Mouse (Mus musculus): ENCODE data around the gene Cpb2. TPM values are rescaled to one million over a fixed set of nuclear protein-coding genes. Genes with fewer than 3 reads are reported as not detected.

Gene Cpb2
- polyA plus RNA-seq, 1 experiment from 2014 or later: 0.87 TPM

GRCm38 (mm10) chr14:75307855-75308254, 65.8 kb downstream of the Cpb2 start:
- Histone ChIP-seq H3K9ac (no peak overlapping the region), H3K4me2 (no peak overlapping the region), H3K9me3 (replicated peaks) (no peaks in the 10 kb centered on the region), H3K4me1 (replicated peaks) (no peaks in the 10 kb centered on the region), H3K27me3 (replicated peaks) (no peaks in the 10 kb centered on the region), H3K27ac (ENCODE audit: poor library complexity, severe bottlenecking) (no peak overlapping the region), H3K36me3 (0 out of 2 replicates have a peak, but pooled peaks cover 3% of the 10 kb centered on the region), H3K4me3 (no peak overlapping the region)
- no peak for ATAC-seq (ENCODE audit: insufficient number of reproducible peaks, low FRiP score)

- 72% methylated on average over 5 of the region's 5 CpGs for WGBS
- no peak overlapping the region for H3K4me3 ChIP-seq
- no peak overlapping the region for H3K27ac ChIP-seq (ENCODE audit: poor library complexity, severe bottlenecking)
- no peak overlapping the region for H3K9ac ChIP-seq
- 0 out of 2 replicates have a peak, but pooled peaks cover 4% of the 10 kb centered on the region for H3K36me3 ChIP-seq
- no peaks in the 10 kb centered on the region for H3K9me3 ChIP-seq (replicated peaks)
- H3K27me3 ChIP-seq (replicated peaks): no peaks in the 10 kb centered on the region
- H3K4me2 ChIP-seq: no peak overlapping the region
- no peak for ATAC-seq (ENCODE audit: insufficient number of reproducible peaks, low FRiP score)
- no peaks in the 10 kb centered on the region for H3K4me1 ChIP-seq (replicated peaks)
Measured at GRCm38 (mm10) chr14:75309336-75309992, 67.4 kb downstream of the Cpb2 start.

GRCm38 (mm10) chr14:75314484-75314883, 72.4 kb downstream of the Cpb2 start:
- no peak overlapping the region for H3K27ac ChIP-seq (ENCODE audit: poor library complexity, severe bottlenecking)
- H3K27me3 ChIP-seq (replicated peaks): no peaks in the 10 kb centered on the region
- H3K36me3 ChIP-seq: 0 out of 2 replicates have a peak, but pooled peaks cover 4% of the 10 kb centered on the region
- no peaks in the 10 kb centered on the region for H3K9me3 ChIP-seq (replicated peaks)
- H3K4me3 ChIP-seq: no peak overlapping the region
- no peak overlapping the region for H3K4me2 ChIP-seq
- no peaks in the 10 kb centered on the region for H3K4me1 ChIP-seq (replicated peaks)
- no peak overlapping the region for H3K9ac ChIP-seq
- 90% methylated on average over 2 of the region's 2 CpGs for WGBS
- no peak for ATAC-seq (ENCODE audit: insufficient number of reproducible peaks, low FRiP score)

- H3K4me3 ChIP-seq: no peak overlapping the region
- H3K27me3 ChIP-seq (replicated peaks): no peaks in the 10 kb centered on the region
- WGBS: 83% methylated on average over 2 of the region's 2 CpGs
- H3K27ac ChIP-seq (ENCODE audit: poor library complexity, severe bottlenecking): no peak overlapping the region
- no peak for ATAC-seq (ENCODE audit: insufficient number of reproducible peaks, low FRiP score)
- no peaks in the 10 kb centered on the region for H3K4me1 ChIP-seq (replicated peaks)
- peaks cover 20% of the 10 kb centered on the region for H3K36me3 ChIP-seq
- H3K4me2 ChIP-seq: no peak overlapping the region
- no peak overlapping the region for H3K9ac ChIP-seq
- H3K9me3 ChIP-seq (replicated peaks): no peaks in the 10 kb centered on the region
Measured at GRCm38 (mm10) chr14:75318736-75319135, 76.6 kb downstream of the Cpb2 start.

GRCm38 (mm10) chr14:75320269-75320668, 78.2 kb downstream of the Cpb2 start:
- Histone ChIP-seq H3K27me3 (replicated peaks) (no peaks in the 10 kb centered on the region), H3K36me3 (peaks cover 26% of the 10 kb centered on the region), H3K9me3 (replicated peaks) (no peaks in the 10 kb centered on the region), H3K9ac (no peak overlapping the region), H3K4me1 (replicated peaks) (no peaks in the 10 kb centered on the region), H3K4me2 (no peak overlapping the region), H3K4me3 (no peak overlapping the region), H3K27ac (ENCODE audit: poor library complexity, severe bottlenecking) (no peak overlapping the region)
- 82% methylated on average over 5 of the region's 5 CpGs for WGBS
- no peak for ATAC-seq (ENCODE audit: insufficient number of reproducible peaks, low FRiP score)

- peaks cover 39% of the 10 kb centered on the region for H3K36me3 ChIP-seq
- no peak overlapping the region for H3K4me3 ChIP-seq
- no peaks in the 10 kb centered on the region for H3K9me3 ChIP-seq (replicated peaks)
- no peak for ATAC-seq (ENCODE audit: insufficient number of reproducible peaks, low FRiP score)
- no peak overlapping the region for H3K4me2 ChIP-seq
- 95% methylated on average over 32 of the region's 32 CpGs for WGBS
- no peaks in the 10 kb centered on the region for H3K4me1 ChIP-seq (replicated peaks)
- no peaks in the 10 kb centered on the region for H3K27me3 ChIP-seq (replicated peaks)
- no peak overlapping the region for H3K9ac ChIP-seq
- H3K27ac ChIP-seq (ENCODE audit: poor library complexity, severe bottlenecking): no peak overlapping the region
Measured at GRCm38 (mm10) chr14:75323354-75323753, 81.3 kb downstream of the Cpb2 start.

GRCm38 (mm10) chr14:75328062-75328461, 86.0 kb downstream of the Cpb2 start:
- WGBS: 83% methylated on average over 8 of the region's 8 CpGs
- no peak overlapping the region for H3K4me3 ChIP-seq
- no peaks in the 10 kb centered on the region for H3K27me3 ChIP-seq (replicated peaks)
- no peaks in the 10 kb centered on the region for H3K4me1 ChIP-seq (replicated peaks)
- no peak overlapping the region for H3K9ac ChIP-seq
- ATAC-seq (ENCODE audit: insufficient number of reproducible peaks, low FRiP score): no peak
- no peak overlapping the region for H3K27ac ChIP-seq (ENCODE audit: poor library complexity, severe bottlenecking)
- no peak overlapping the region for H3K4me2 ChIP-seq
- H3K9me3 ChIP-seq (replicated peaks): no peaks in the 10 kb centered on the region
- peaks cover 55% of the 10 kb centered on the region for H3K36me3 ChIP-seq

GRCm38 (mm10) chr14:75330621-75331020, 88.5 kb downstream of the Cpb2 start:
- Histone ChIP-seq H3K4me2 (no peak overlapping the region), H3K4me3 (no peak overlapping the region), H3K4me1 (replicated peaks) (no peaks in the 10 kb centered on the region), H3K9ac (no peak overlapping the region), H3K27ac (ENCODE audit: poor library complexity, severe bottlenecking) (no peak overlapping the region), H3K27me3 (replicated peaks) (no peaks in the 10 kb centered on the region), H3K36me3 (peaks cover 47% of the 10 kb centered on the region), H3K9me3 (replicated peaks) (no peaks in the 10 kb centered on the region)
- 83% methylated on average over 6 of the region's 6 CpGs for WGBS
- ATAC-seq (ENCODE audit: insufficient number of reproducible peaks, low FRiP score): no peak

Small RNA genes lying within 50 kb of the gene (microRNA-seq; reads per million reads assigned to microRNA genes)
- gene Gm44482: not detected

Other genes starting within 250 kb of the Cpb2 start
- gene Rubcnl, start 226.3 kb upstream of the Cpb2 start, polyA plus RNA-seq (2016; fragmentation: Nextera tagmentation; extraction: Ambion mirVana): 1.5 TPM in 2 replicates
- not detected in 2 replicates for gene Lrrc63, start 111.4 kb upstream of the Cpb2 start, polyA plus RNA-seq (2016; fragmentation: Nextera tagmentation; extraction: Ambion mirVana)
- 36.1 and 37.2 TPM in 2 replicates for gene Lcp1, start 111.2 kb upstream of the Cpb2 start, polyA plus RNA-seq (2016; fragmentation: Nextera tagmentation; extraction: Ambion mirVana)
- 22.8 and 24.2 TPM in 2 replicates for gene Zc3h13, start 42.1 kb downstream of the Cpb2 start, polyA plus RNA-seq (2016; fragmentation: Nextera tagmentation; extraction: Ambion mirVana)
- gene Siah3, start 213.7 kb downstream of the Cpb2 start, polyA plus RNA-seq (2016; fragmentation: Nextera tagmentation; extraction: Ambion mirVana): 0.05 TPM in 1 of 2 replicates, not detected in the other